Mouse (Mus musculus) embryonic facial prominence, embryonic 13.5 days (tissue): ENCODE data around the gene Tigd3. TPM values are rescaled to one million over a fixed set of nuclear protein-coding genes. Genes with fewer than 3 reads are reported as not detected.
A peak's percentile ranks its signal among the peaks of the same experiment; 100 is the strongest.

Source experiments
- ATAC-seq: fragments of 200-750 bp; cut with Nextera tagmentation; 2 replicates; pipeline ENCODE4 v1.8.0; 2017; ENCODE audit warnings: low read depth; ENCODE audit not compliant: insufficient number of reproducible peaks, insufficient read depth, low FRiP score, low TSS enrichment
- H3K27ac ChIP-seq: fragments of 300-500 bp; sonication (generic); 2 replicates; pipeline ENCODE4 v1.5.1; 2015; ENCODE audit warnings: moderate library complexity, mild to moderate bottlenecking, inconsistent platforms
- H3K27me3 ChIP-seq: fragments of 300-500 bp; sonication (generic); 2 replicates; pipeline ENCODE4 v1.6.1; 2015; ENCODE audit warnings: mild to moderate bottlenecking, inconsistent platforms
- H3K36me3 ChIP-seq: fragments of 300-500 bp; sonication (generic); 2 replicates; pipeline ENCODE4 v1.6.1; 2015; ENCODE audit warnings: mild to moderate bottlenecking, inconsistent platforms
- H3K4me1 ChIP-seq: fragments of 300-500 bp; sonication (generic); 2 replicates; pipeline ENCODE4 v1.6.1; 2015; ENCODE audit warnings: inconsistent platforms
- H3K4me2 ChIP-seq: fragments of 300-500 bp; sonication (generic); 2 replicates; pipeline ENCODE4 v1.6.1; 2015; ENCODE audit warnings: moderate library complexity, mild to moderate bottlenecking, inconsistent platforms
- H3K4me3 ChIP-seq: fragments of 300-500 bp; sonication (generic); 2 replicates; pipeline ENCODE4 v1.5.1; 2015; ENCODE audit warnings: mild to moderate bottlenecking, inconsistent platforms
- H3K9ac ChIP-seq: fragments of 300-500 bp; sonication (generic); 2 replicates; pipeline ENCODE4 v1.6.1; 2015; ENCODE audit warnings: mild to moderate bottlenecking, inconsistent platforms
- H3K9me3 ChIP-seq: fragments of 300-500 bp; sonication (generic); 2 replicates; pipeline ENCODE4 v1.6.1; 2016; ENCODE audit warnings: inconsistent platforms
- WGBS: fragments of 180-500 bp; shearing (Covaris S2); methylation state at CpG from one replicate; pipeline ENCODE4 v1.1.7; 2015; ENCODE audit warnings: mixed read lengths; 5-methylcytosine and 5-hydroxymethylcytosine counted together
- polyA plus RNA-seq: library from polyadenylated mRNA; unstranded; fragments of >200 nt; fragmentation: Nextera tagmentation; extraction: Ambion mirVana; gene quantifications from 2 replicates; pipeline ENCODE4 v1.2.1, GENCODE M21; 2015

Tigd3 gene
- polyA plus RNA-seq, 1 experiment from 2014 or later = 4.7 TPM

DNA sequence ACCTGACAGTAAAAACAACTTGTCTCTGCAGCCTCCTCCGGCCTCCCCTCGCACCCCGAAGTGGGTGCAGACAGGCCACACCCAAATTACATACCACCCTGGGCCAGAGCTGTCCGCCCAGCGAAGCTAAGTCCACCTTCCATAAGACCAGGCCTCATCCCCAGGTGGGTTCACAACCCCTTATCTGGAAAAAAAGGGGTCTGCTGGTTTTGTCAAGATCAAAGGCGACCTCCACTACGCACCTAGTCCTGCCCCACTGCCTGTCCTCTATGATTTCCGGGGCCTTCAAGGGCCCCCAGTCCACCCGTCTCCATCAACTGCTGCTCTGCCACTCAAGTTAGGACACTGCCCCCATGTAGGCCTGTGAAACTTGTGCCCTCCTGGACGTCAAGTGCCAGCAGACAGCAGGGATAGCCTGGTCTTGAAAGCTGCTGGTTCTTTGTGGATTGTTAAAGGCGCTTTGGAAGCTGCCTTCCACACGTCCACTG lies 49.1 kb downstream of the Tigd3 start:
- no peaks in the 10 kb centered on the region for H3K9me3 ChIP-seq
- H3K27ac ChIP-seq = peak overlapping the region; percentile 98
- no peaks in the 10 kb centered on the region for H3K36me3 ChIP-seq
- no peaks in the 10 kb centered on the region for H3K27me3 ChIP-seq
- ATAC-seq = no peak
- peak overlapping the region; percentile 73 for H3K9ac ChIP-seq
- peak overlapping the region; percentile 42 for H3K4me3 ChIP-seq
- peaks cover 90% of the 10 kb centered on the region for H3K4me1 ChIP-seq
- WGBS = 77% methylated on average over 12 of the region's 12 CpGs
- peak overlapping the region; percentile 63 for H3K4me2 ChIP-seq

DNA sequence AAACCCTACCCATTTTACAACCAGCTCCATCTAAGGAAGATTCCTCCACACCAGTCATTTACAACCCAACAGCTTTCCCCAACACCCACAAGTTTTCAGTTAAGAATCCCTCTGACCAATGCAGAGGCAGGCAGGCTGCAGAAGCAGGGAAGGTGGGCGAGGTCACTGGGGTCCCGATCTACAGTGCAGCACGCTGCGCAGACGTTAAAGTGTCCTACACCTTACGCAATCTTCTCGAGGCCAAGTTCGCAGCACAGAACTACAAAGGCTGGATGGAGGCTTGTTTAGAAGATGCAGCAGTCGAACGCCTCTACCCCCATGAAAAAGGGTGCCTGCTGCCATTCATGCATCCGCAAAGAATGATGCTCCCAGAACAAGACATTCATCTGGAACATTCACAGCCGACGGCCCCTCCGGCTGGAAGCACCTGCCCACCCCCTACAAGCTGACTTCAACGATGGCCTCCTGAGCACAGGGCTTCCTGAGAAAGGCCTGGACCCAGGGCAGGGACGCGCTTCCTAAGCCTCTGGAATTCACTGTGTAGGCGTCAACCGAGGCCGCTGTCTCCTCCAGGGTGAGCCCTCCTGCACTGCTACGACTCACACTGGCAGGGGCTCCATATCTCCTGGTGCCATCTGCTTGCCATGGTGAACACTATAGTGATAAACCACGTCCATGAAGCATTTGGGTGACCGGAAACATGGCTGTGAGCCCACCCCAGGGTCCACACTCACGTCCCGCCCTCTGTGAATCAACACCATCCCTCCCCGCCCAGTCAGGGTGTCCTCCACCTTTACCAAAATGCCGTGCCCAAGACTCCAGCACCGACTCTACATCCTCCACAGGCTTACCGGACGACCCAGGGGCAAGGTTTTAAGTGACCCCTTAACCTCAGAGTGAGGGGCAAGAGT lies 49.9 kb downstream of the Tigd3 start:
- peak overlapping the region; percentile 98 for H3K27ac ChIP-seq

DNA sequence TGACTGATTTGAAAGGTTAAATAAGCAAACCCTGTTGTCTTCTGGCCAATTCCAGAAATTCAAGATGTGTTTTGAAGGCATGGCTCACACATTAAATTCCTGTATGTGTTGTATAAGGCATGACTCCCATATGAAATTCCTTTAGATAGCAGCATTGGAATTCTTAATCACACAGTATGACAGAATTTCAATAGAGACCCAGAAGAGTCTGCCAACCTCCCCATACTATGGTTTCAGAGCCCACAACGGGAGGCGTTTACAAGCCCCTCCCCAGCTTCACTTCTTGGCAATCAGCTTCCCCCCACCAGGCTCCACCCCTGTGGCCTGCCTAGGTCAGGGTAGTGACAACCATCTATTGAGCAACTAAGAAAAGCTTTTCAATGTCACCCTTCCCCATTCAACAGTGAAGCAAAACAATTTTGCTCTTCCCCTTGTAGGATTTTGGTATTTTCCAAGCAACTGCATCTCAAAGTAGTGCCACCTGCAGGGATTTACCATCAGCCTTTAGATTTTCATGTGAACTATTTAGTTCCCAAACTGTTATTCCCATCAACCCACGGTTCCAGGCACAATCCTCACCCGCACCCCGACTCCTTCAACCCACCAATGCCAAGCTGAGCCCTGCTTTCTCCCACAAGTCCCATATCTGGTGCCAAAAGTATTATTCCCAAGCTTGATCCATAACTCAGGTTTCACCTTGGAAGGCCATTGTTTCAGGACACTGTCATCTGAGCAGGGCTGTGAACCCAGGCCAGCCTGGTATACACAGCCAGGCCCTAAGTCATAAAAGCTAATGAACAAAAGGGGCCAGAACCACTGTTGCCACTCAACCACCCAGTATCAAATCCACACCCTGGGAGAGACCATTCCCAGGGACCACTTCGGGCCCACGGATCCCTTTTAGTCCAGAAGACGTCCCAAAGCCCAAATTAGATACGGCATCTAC lies 50.9 kb downstream of the Tigd3 start:
- Histone ChIP-seq H3K4me2 (peak overlapping the region; percentile 63), H3K27me3 (no peaks in the 10 kb centered on the region), H3K9me3 (no peaks in the 10 kb centered on the region), H3K27ac (peak overlapping the region; percentile 98; the same call in 1 of the 2 replicates), H3K4me3 (peak overlapping the region; percentile 42), H3K4me1 (peaks cover 72% of the 10 kb centered on the region), H3K9ac (peak overlapping the region; percentile 73; the same call in 1 of the 2 replicates), H3K36me3 (no peaks in the 10 kb centered on the region)
- 69% methylated on average over 9 of the region's 9 CpGs for WGBS
- no peak for ATAC-seq

More for the DNA sequence above, 49.9 kb downstream of the Tigd3 start:
- Histone ChIP-seq H3K4me3 (peak overlapping the region; percentile 42), H3K4me2 (peak overlapping the region; percentile 63), H3K27me3 (no peaks in the 10 kb centered on the region), H3K4me1 (peaks cover 81% of the 10 kb centered on the region), H3K9me3 (no peaks in the 10 kb centered on the region), H3K9ac (peak overlapping the region; percentile 73), H3K36me3 (no peaks in the 10 kb centered on the region)
- 84% methylated on average over 30 of the region's 30 CpGs for WGBS
- ATAC-seq = no peak

DNA sequence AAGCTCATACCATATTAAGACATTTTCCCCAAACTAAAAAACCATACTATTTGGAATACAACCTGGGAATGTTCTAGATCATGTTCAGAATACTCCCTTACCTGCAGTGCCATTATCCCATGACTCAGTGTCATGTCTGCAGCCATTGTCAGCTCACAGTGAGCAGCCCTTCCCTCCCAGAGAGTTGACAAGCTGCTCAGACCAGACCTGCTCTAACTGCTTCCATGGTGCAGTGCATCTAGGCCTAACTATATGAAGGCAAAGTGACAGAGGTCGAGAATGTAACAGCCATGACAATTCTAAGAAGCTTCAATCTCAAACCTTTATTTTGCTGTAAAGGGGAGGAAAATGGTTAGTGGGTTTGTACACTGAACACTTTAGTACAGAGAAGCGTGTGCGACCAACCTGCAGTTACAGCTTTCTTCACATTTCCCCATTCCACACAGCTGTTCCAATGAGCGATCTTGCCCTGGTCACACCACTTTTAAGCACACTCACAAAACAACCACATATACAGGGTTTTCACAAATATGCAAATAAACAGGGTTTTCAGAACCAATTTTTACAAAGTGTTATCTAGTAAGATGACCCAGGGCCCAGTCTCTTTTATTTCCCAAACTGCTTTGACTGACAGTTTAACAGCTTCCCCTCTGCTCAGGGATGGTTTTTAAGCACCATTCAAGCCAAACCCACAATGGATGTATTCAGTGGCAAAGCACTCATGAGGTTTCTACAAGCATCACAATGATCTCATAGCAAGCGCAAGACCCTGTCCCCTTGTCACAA lies 51.8 kb downstream of the Tigd3 start:
- H3K4me2 ChIP-seq = peak overlapping the region; percentile 63

GRCm38 (mm10) chr19:5841389-5841946 lies 52.5 kb downstream of the Tigd3 start:
- Histone ChIP-seq H3K4me1 (peaks cover 56% of the 10 kb centered on the region), H3K9me3 (no peaks in the 10 kb centered on the region), H3K4me3 (no peak overlapping the region), H3K9ac (0 out of 2 replicates have a peak overlapping the region, but pooled peaks have one; percentile 16), H3K27me3 (no peaks in the 10 kb centered on the region), H3K4me2 (peak overlapping the region; percentile 19; the same call in 1 of the 2 replicates), H3K36me3 (no peaks in the 10 kb centered on the region), H3K27ac (0 out of 2 replicates have a peak overlapping the region, but pooled peaks have one; percentile 98)
- ATAC-seq = no peak
- WGBS = 61% methylated on average over 4 of the region's 4 CpGs

More for the DNA sequence above, 51.8 kb downstream of the Tigd3 start:
- Histone ChIP-seq H3K27me3 (no peaks in the 10 kb centered on the region), H3K27ac (peak overlapping the region; percentile 98; the same call in 1 of the 2 replicates), H3K4me1 (peaks cover 63% of the 10 kb centered on the region), H3K4me3 (peak overlapping the region; percentile 17), H3K9me3 (no peaks in the 10 kb centered on the region), H3K9ac (0 out of 2 replicates have a peak overlapping the region, but pooled peaks have one; percentile 16), H3K36me3 (no peaks in the 10 kb centered on the region)
- WGBS = 71% methylated on average over 5 of the region's 5 CpGs
- no peak for ATAC-seq

Other genes with a start within 250 kb of the Tigd3 start
- gene Sipa1, start 230.4 kb downstream of the Tigd3 start, polyA plus RNA-seq = 24.1 and 24.6 TPM in 2 replicates
- 19.2 and 20.5 TPM in 2 replicates for gene Map3k11, start 205.4 kb downstream of the Tigd3 start, polyA plus RNA-seq
- 25.6 and 26.5 TPM in 2 replicates for gene Pcnx3, start 205.2 kb downstream of the Tigd3 start, polyA plus RNA-seq
- gene Kcnk7, start 189.8 kb downstream of the Tigd3 start, polyA plus RNA-seq = 0.52 and 0.59 TPM in 2 replicates
- gene Ehbp1l1, start 167.8 kb downstream of the Tigd3 start, polyA plus RNA-seq = 9.9 and 14.0 TPM in 2 replicates
- 115 and 126 TPM in 2 replicates for gene Fam89b, start 164.5 kb downstream of the Tigd3 start, polyA plus RNA-seq
- 44.4 and 47.8 TPM in 2 replicates for gene Ltbp3, start 153.2 kb downstream of the Tigd3 start, polyA plus RNA-seq
- 73.0 and 75.3 TPM in 2 replicates for gene Scyl1, start 122.7 kb downstream of the Tigd3 start, polyA plus RNA-seq
- 30.6 and 34.0 TPM in 2 replicates for gene Frmd8, start 18.9 kb downstream of the Tigd3 start, polyA plus RNA-seq
- 3.1 and 4.5 TPM in 2 replicates for gene Slc25a45, start 16.3 kb downstream of the Tigd3 start, polyA plus RNA-seq
- gene Dpf2, start 18.9 kb upstream of the Tigd3 start, polyA plus RNA-seq = 164 and 179 TPM in 2 replicates
- 4.7 TPM in 2 replicates for gene Cdc42ep2, start 30.7 kb upstream of the Tigd3 start, polyA plus RNA-seq
- gene Pola2, start 70.1 kb upstream of the Tigd3 start, polyA plus RNA-seq = 74.5 and 79.5 TPM in 2 replicates
- gene Slc22a20, start 92.0 kb upstream of the Tigd3 start, polyA plus RNA-seq = not detected in 2 replicates
- gene Capn1, start 121.7 kb upstream of the Tigd3 start, polyA plus RNA-seq = 8.1 and 10.3 TPM in 2 replicates
- gene Syvn1, start 152.4 kb upstream of the Tigd3 start, polyA plus RNA-seq = 28.3 and 28.4 TPM in 2 replicates
- gene Mrpl49, start 163.6 kb upstream of the Tigd3 start, polyA plus RNA-seq = 79.5 and 80.4 TPM in 2 replicates
- gene Fau, start 163.7 kb upstream of the Tigd3 start, polyA plus RNA-seq = 714 and 858 TPM in 2 replicates
- 33.2 TPM in 2 replicates for gene Znhit2, start 167.0 kb upstream of the Tigd3 start, polyA plus RNA-seq
- 21.7 and 22.0 TPM in 2 replicates for gene Tm7sf2, start 174.2 kb upstream of the Tigd3 start, polyA plus RNA-seq
- 66.6 and 74.4 TPM in 2 replicates for gene Vps51, start 183.1 kb upstream of the Tigd3 start, polyA plus RNA-seq
- not detected in 2 replicates for gene Tmem262, start 185.9 kb upstream of the Tigd3 start, polyA plus RNA-seq
- 1.6 and 2.1 TPM in 2 replicates for gene Gm28374, start 188.1 kb upstream of the Tigd3 start, polyA plus RNA-seq
- gene Zfpl1, start 190.8 kb upstream of the Tigd3 start, polyA plus RNA-seq = 79.1 and 81.3 TPM in 2 replicates
- 37.0 and 39.6 TPM in 2 replicates for gene Cdca5, start 190.8 kb upstream of the Tigd3 start, polyA plus RNA-seq
- gene AC131692.1, start 200.3 kb upstream of the Tigd3 start, polyA plus RNA-seq = 0.34 and 0.54 TPM in 2 replicates
- gene Naaladl1, start 211.6 kb upstream of the Tigd3 start, polyA plus RNA-seq = 0.55 and 5.5 TPM in 2 replicates
- 45.9 and 49.6 TPM in 2 replicates for gene Sac3d1, start 224.5 kb upstream of the Tigd3 start, polyA plus RNA-seq
- 38.0 and 38.3 TPM in 2 replicates for gene Snx15, start 234.2 kb upstream of the Tigd3 start, polyA plus RNA-seq
- gene Batf2, start 246.8 kb upstream of the Tigd3 start, polyA plus RNA-seq = 0.23 TPM in 1 of 2 replicates, not detected in the other
- 106 and 110 TPM in 2 replicates for gene Arl2, start 247.4 kb upstream of the Tigd3 start, polyA plus RNA-seq